ENCODE assay signal across 8 mouse cellular contexts in genomic region chr10:13473287-13473832, GRCm38 (mm10). TPM values are rescaled to one million over a fixed set of nuclear protein-coding genes. Genes with fewer than 3 reads are reported as not detected.
DNase-seq lines count a peak whose midpoint lies in the region; ATAC-seq and TF ChIP-seq lines count a peak whose summit lies in the region.

No protein-coding gene starts in this region.

- TF ChIP-seq POLR2A in lung, adult 2 months (IDR thresholded peaks at IDR 0.05; ENCODE audit: borderline replicate concordance, extremely low read depth, low read depth, low read length): no peak

- no peaks in the 10 kb centered on the region for H3K4me1 ChIP-seq in lung, adult 2 months (ENCODE audit: control insufficient read depth, insufficient read depth, low read length)
- peaks cover 24% of the 10 kb centered on the region for H3K4me1 ChIP-seq in embryonic facial prominence, embryonic 10.5 days
- peaks cover 9% of the 10 kb centered on the region for H3K4me1 ChIP-seq in intestine, embryonic 14.5 days (replicated peaks; ENCODE audit: control insufficient read depth, insufficient read depth, low read length)
- H3K4me1 ChIP-seq in neural tube, embryonic 12.5 days: peaks cover 14% of the 10 kb centered on the region; the same call in 1 of the 2 replicates

- no peaks in the 10 kb centered on the region for H3K9me3 ChIP-seq in embryonic facial prominence, embryonic 10.5 days
- no peaks in the 10 kb centered on the region for H3K9me3 ChIP-seq in intestine, embryonic 14.5 days (ENCODE audit: control insufficient read depth, low read length)
- H3K9me3 ChIP-seq in neural tube, embryonic 12.5 days: no peaks in the 10 kb centered on the region

- no peaks in the 10 kb centered on the region for H3K36me3 ChIP-seq in embryonic facial prominence, embryonic 10.5 days (replicated peaks)
- no peaks in the 10 kb centered on the region for H3K36me3 ChIP-seq in intestine, embryonic 14.5 days (ENCODE audit: control insufficient read depth, insufficient read depth, low read length)
- no peaks in the 10 kb centered on the region for H3K36me3 ChIP-seq in neural tube, embryonic 12.5 days

- ATAC-seq in intestine, embryonic 14.5 days (replicated peaks; ENCODE audit: low FRiP score, low TSS enrichment, low read depth): no peak
- peak; percentile 26 for ATAC-seq in neural tube, embryonic 12.5 days (ENCODE audit: low FRiP score, low read depth)

- no peak for DNase-seq in lung, adult 2 months
- DNase-seq in lung, postnatal 10 days: no peak
- no peak for DNase-seq in embryonic facial prominence, embryonic 10.5 days (ENCODE audit: low spot score)
- DNase-seq in intestine, embryonic 14.5 days (ENCODE audit: low spot score): peak; percentile 54
- no peak for DNase-seq in testis, postnatal 14 days (ENCODE audit: low spot score)
- no peak for DNase-seq in urinary bladder, postnatal 4 days (ENCODE audit: low spot score in 2 of 2)
- no peak for DNase-seq in adipocyte (ENCODE audit: low spot score)

- peak overlapping the region; percentile 66 for H3K9ac ChIP-seq in intestine, embryonic 14.5 days (ENCODE audit: low read length)
- H3K9ac ChIP-seq in neural tube, embryonic 12.5 days: peak overlapping the region; percentile 74

- no peak for TF ChIP-seq CTCF in lung, adult 2 months (IDR thresholded peaks at IDR 0.05; ENCODE audit: insufficient read depth, low read length)

- peak overlapping the region; percentile 38 for H3K4me3 ChIP-seq in lung, adult 2 months (replicated peaks; ENCODE audit: extremely low read depth, low read depth, low read length)
- H3K4me3 ChIP-seq in embryonic facial prominence, embryonic 10.5 days: peak overlapping the region; percentile 83
- H3K4me3 ChIP-seq in intestine, embryonic 14.5 days (ENCODE audit: low read depth, low read length): peak overlapping the region; percentile 46
- H3K4me3 ChIP-seq in neural tube, embryonic 12.5 days: peak overlapping the region; percentile 66

- peak overlapping the region; percentile 83 for H3K4me2 ChIP-seq in intestine, embryonic 14.5 days (ENCODE audit: low read length)
- H3K4me2 ChIP-seq in neural tube, embryonic 12.5 days (replicated peaks): peak overlapping the region; percentile 100

- 21% methylated on average over 17 of the region's 17 CpGs for WGBS in lung, adult 2 months
- 13% methylated on average over 17 of the region's 17 CpGs for WGBS in embryonic facial prominence, embryonic 10.5 days
- 15% methylated on average over 17 of the region's 17 CpGs for WGBS in intestine, embryonic 14.5 days
- WGBS in neural tube, embryonic 12.5 days: 12% methylated on average over 17 of the region's 17 CpGs

- peak overlapping the region; percentile 84 for H3K27ac ChIP-seq in embryonic facial prominence, embryonic 10.5 days (replicated peaks)
- H3K27ac ChIP-seq in intestine, embryonic 14.5 days (ENCODE audit: low read depth): no peak overlapping the region
- H3K27ac ChIP-seq in neural tube, embryonic 12.5 days: no peak overlapping the region

- H3K27me3 ChIP-seq in embryonic facial prominence, embryonic 10.5 days (replicated peaks; ENCODE audit: low read depth, poor library complexity, severe bottlenecking): peaks cover 67% of the 10 kb centered on the region
- H3K27me3 ChIP-seq in intestine, embryonic 14.5 days (replicated peaks; ENCODE audit: control insufficient read depth, insufficient read depth, low read length): peaks cover 38% of the 10 kb centered on the region
- H3K27me3 ChIP-seq in neural tube, embryonic 12.5 days (replicated peaks): peaks cover 37% of the 10 kb centered on the region

RNA-seq across cellular contexts. Expression of gene Phactr2, which starts 0.9 kb away (rescaled TPM):
- 21.2 and 33.5 TPM in 2 replicates for polyA plus RNA-seq in lung, adult 2 months (2012; rRNA removed)
- 16.8 and 18.3 TPM in 2 replicates for polyA plus RNA-seq in embryonic facial prominence, embryonic 10.5 days (2016; fragmentation: Nextera tagmentation; extraction: Ambion mirVana)
- 26.5 and 26.7 TPM in 2 replicates for polyA plus RNA-seq in intestine, embryonic 14.5 days (2014; fragmentation: Nextera tagmentation; extraction: Ambion mirVana)
- polyA plus RNA-seq in neural tube, embryonic 12.5 days (2016; fragmentation: Nextera tagmentation; extraction: Ambion mirVana): 12.3 and 13.2 TPM in 2 replicates

RNA-seq across cellular contexts. Expression of gene Fuca2, which starts 26.0 kb away (rescaled TPM):
- polyA plus RNA-seq in lung, adult 2 months (2012; rRNA removed): 21.4 and 22.7 TPM in 2 replicates
- 27.0 and 27.1 TPM in 2 replicates for polyA plus RNA-seq in embryonic facial prominence, embryonic 10.5 days (2016; fragmentation: Nextera tagmentation; extraction: Ambion mirVana)
- 58.3 and 62.5 TPM in 2 replicates for polyA plus RNA-seq in intestine, embryonic 14.5 days (2014; fragmentation: Nextera tagmentation; extraction: Ambion mirVana)
- polyA plus RNA-seq in neural tube, embryonic 12.5 days (2016; fragmentation: Nextera tagmentation; extraction: Ambion mirVana): 25.1 and 27.7 TPM in 2 replicates
